Comparison of ENCODE assay signal across 11 mouse cellular contexts in genomic region chr15:77945711-77946110, GRCm38 (mm10). TPM values are rescaled to one million over a fixed set of nuclear protein-coding genes. Genes with fewer than 3 reads are reported as not detected.
DNase-seq lines count a peak whose midpoint lies in the region; ATAC-seq and TF ChIP-seq lines count a peak whose summit lies in the region.
"Had no signal": no experiment of that assay in that cellular context is flagged by ENCODE, and none has a peak within 500 bp of the region (broad histone marks: within the 10 kb centered on the region; RNA-seq: fewer than 3 reads in every experiment).

No protein-coding gene starts in this region.

- H3K4me1 ChIP-seq in liver, embryonic 13.5 days (replicated peaks), result no peaks in the 10 kb centered on the region; the same call in 1 of the 2 replicates
- H3K4me1 ChIP-seq in forebrain, embryonic 11.5 days (replicated peaks; ENCODE audit: control insufficient read depth, insufficient read depth, low read length), result no peaks in the 10 kb centered on the region
- H3K4me1 ChIP-seq in thymus, adult 2 months (replicated peaks; ENCODE audit: control insufficient read depth, insufficient read depth, low read length), result no peaks in the 10 kb centered on the region
- H3K4me1 ChIP-seq: forebrain, embryonic 12.5 days; hindbrain, embryonic 10.5 days had no signal

- TF ChIP-seq POLR2A in thymus, adult 2 months (IDR thresholded peaks at IDR 0.05; ENCODE audit: control insufficient read depth, extremely low read depth, insufficient read depth, low read length, poor library complexity), result no peak

- no peak for ATAC-seq in liver, embryonic 13.5 days (ENCODE audit: low read depth)
- ATAC-seq in Patski, result peak; percentile 93
- ATAC-seq in megakaryocyte progenitor cell, adult 5-6 weeks (replicated peaks; ENCODE audit: poor library complexity), result peak; percentile 97
- ATAC-seq in forebrain, embryonic 11.5 days (replicated peaks; ENCODE audit: low FRiP score), result no peak
- ATAC-seq in cerebellum, adult (ENCODE audit: insufficient number of reproducible peaks, low FRiP score, low TSS enrichment), result no peak

- no peak overlapping the region for H3K9ac ChIP-seq in liver, embryonic 13.5 days
- no peak overlapping the region for H3K9ac ChIP-seq in forebrain, embryonic 11.5 days (ENCODE audit: low read length)
- H3K9ac ChIP-seq: forebrain, embryonic 12.5 days had no signal

- WGBS in liver, embryonic 13.5 days (ENCODE audit: insufficient replicate concordance), result 46% methylated on average over 4 of the region's 4 CpGs
- WGBS in forebrain, embryonic 11.5 days, result 87% methylated on average over 4 of the region's 4 CpGs
- WGBS in thymus, adult 2 months, result 52% methylated on average over 4 of the region's 4 CpGs

- DNase-seq in liver, embryonic 13.5 days, result no peak
- DNase-seq in liver (no peak), Patski (ENCODE audit: low read depth, low spot score) (peak; percentile 83)
- DNase-seq in gastrocnemius, postnatal 25 days, result peak; percentile 50
- DNase-seq in forebrain, embryonic 11.5 days (ENCODE audit: low spot score), result no peak
- DNase-seq in thymus, adult 2 months, result no peak
- DNase-seq: cerebellum, adult 11 months had no signal

- in situ Hi-C loops in Patski (cut with MboI; ENCODE audit: low pct_unique_long_range_greater_than_20kb), result no loop called here

- peak overlapping the region; percentile 18; the same call in 1 of the 2 replicates for H3K27ac ChIP-seq in liver, embryonic 13.5 days
- H3K27ac ChIP-seq in forebrain, embryonic 11.5 days (ENCODE audit: low read depth, low read length), result no peak overlapping the region
- H3K27ac ChIP-seq in thymus, adult 2 months (ENCODE audit: control insufficient read depth, insufficient read depth, low read length), result no peak overlapping the region
- H3K27ac ChIP-seq: forebrain, embryonic 12.5 days; hindbrain, embryonic 10.5 days had no signal

- POLR2A ChIA-PET in Patski (lab: Charles Lee), result interaction anchor here (0.6 to 1.4 kb wide), 3 partner anchors 11 to 27 kb away, joined by 3 to 5 read pairs (median 3); partner anchors contain the start of genes Eif3d and Foxred2

- no peak for TF ChIP-seq CTCF in Patski (IDR thresholded peaks at IDR 0.05)
- no peak for TF ChIP-seq CTCF in thymus, adult 2 months (IDR thresholded peaks at IDR 0.05; ENCODE audit: borderline replicate concordance, control insufficient read depth, extremely low read depth, insufficient read depth, low read length, poor library complexity)

- H3K36me3 ChIP-seq in liver, embryonic 13.5 days, result peaks cover 6% of the 10 kb centered on the region
- H3K36me3 ChIP-seq in forebrain, embryonic 11.5 days (ENCODE audit: control insufficient read depth, insufficient read depth, low read length), result no peaks in the 10 kb centered on the region; the same call in 1 of the 2 replicates
- H3K36me3 ChIP-seq in thymus, adult 2 months (ENCODE audit: control insufficient read depth, insufficient read depth, low read length), result no peaks in the 10 kb centered on the region

- H3K9me3 ChIP-seq in liver, embryonic 13.5 days (replicated peaks), result no peaks in the 10 kb centered on the region
- H3K9me3 ChIP-seq in forebrain, embryonic 11.5 days (ENCODE audit: control insufficient read depth, low read length), result no peaks in the 10 kb centered on the region
- H3K9me3 ChIP-seq: forebrain, embryonic 12.5 days; hindbrain, embryonic 10.5 days had no signal

- H3K4me3 ChIP-seq in liver, embryonic 13.5 days (replicated peaks), result no peak overlapping the region
- no peak overlapping the region for H3K4me3 ChIP-seq in forebrain, embryonic 11.5 days (ENCODE audit: low read depth, low read length)
- no peak overlapping the region for H3K4me3 ChIP-seq in thymus, adult 2 months (ENCODE audit: control insufficient read depth, insufficient read depth, low read length)
- H3K4me3 ChIP-seq: forebrain, embryonic 12.5 days; hindbrain, embryonic 10.5 days had no signal

- CTCF ChIA-PET in Patski (lab: Charles Lee), result interaction anchor here (0.8 to 2.7 kb wide), 5 partner anchors 10 to 331 kb away, joined by 3 to 10 read pairs (median 4); partner anchors contain the start of gene Eif3d

- H3K27me3 ChIP-seq in liver, embryonic 13.5 days, result 0 out of 2 replicates have a peak, but pooled peaks cover 3% of the 10 kb centered on the region
- H3K27me3 ChIP-seq in Patski, result no peaks in the 10 kb centered on the region
- H3K27me3 ChIP-seq in forebrain, embryonic 11.5 days (ENCODE audit: control insufficient read depth, insufficient read depth, low read length), result no peaks in the 10 kb centered on the region
- H3K27me3 ChIP-seq in thymus, adult 2 months (ENCODE audit: control insufficient read depth, insufficient read depth, low read length), result no peaks in the 10 kb centered on the region
- H3K27me3 ChIP-seq: forebrain, embryonic 12.5 days had no signal

- no peak overlapping the region for H3K4me2 ChIP-seq in liver, embryonic 13.5 days
- H3K4me2 ChIP-seq in forebrain, embryonic 11.5 days (ENCODE audit: low read depth, low read length, severe bottlenecking), result no peak overlapping the region
- H3K4me2 ChIP-seq: forebrain, embryonic 12.5 days had no signal

RNA-seq across cellular contexts. Expression of gene Foxred2, which starts 10.8 kb away (rescaled TPM):
- polyA plus RNA-seq in liver, embryonic 13.5 days (2015; fragmentation: Nextera tagmentation; extraction: Ambion mirVana), result 1.0 and 1.1 TPM in 2 replicates
- 16.1 TPM for polyA plus RNA-seq in Patski (2021)
- total RNA-seq in gastrocnemius, postnatal 25 days (2021), result under 1 TPM; 0.54 to 0.86 TPM
- total RNA-seq in megakaryocyte progenitor cell, adult 5-6 weeks (2015), result 15.9 and 19.4 TPM in 2 replicates
- total RNA-seq in megakaryocyte progenitor cell, adult 5-6 weeks (2017), result 15.0 and 16.2 TPM in 2 replicates
- polyA plus RNA-seq in forebrain, embryonic 11.5 days (2014; fragmentation: Nextera tagmentation; extraction: Ambion mirVana), result 9.1 TPM in 2 replicates
- polyA plus RNA-seq in thymus, adult 2 months (2012; rRNA removed), result 9.7 and 12.8 TPM in 2 replicates

RNA-seq across cellular contexts. Expression of gene Txn2, which starts 16.9 kb away (rescaled TPM):
- polyA plus RNA-seq in liver, embryonic 13.5 days (2015; fragmentation: Nextera tagmentation; extraction: Ambion mirVana), result 235 and 238 TPM in 2 replicates
- 181 TPM for polyA plus RNA-seq in Patski (2021)
- 100 to 1,000 TPM; 210 to 254 TPM for total RNA-seq in gastrocnemius, postnatal 25 days (2021)
- 196 and 255 TPM in 2 replicates for total RNA-seq in megakaryocyte progenitor cell, adult 5-6 weeks (2015)
- total RNA-seq in megakaryocyte progenitor cell, adult 5-6 weeks (2017), result 44.4 and 60.6 TPM in 2 replicates
- polyA plus RNA-seq in forebrain, embryonic 11.5 days (2014; fragmentation: Nextera tagmentation; extraction: Ambion mirVana), result 232 and 267 TPM in 2 replicates
- 249 and 253 TPM in 2 replicates for polyA plus RNA-seq in thymus, adult 2 months (2012; rRNA removed)

RNA-seq across cellular contexts. Expression of gene Eif3d, which starts 24.9 kb away (rescaled TPM):
- 200 and 222 TPM in 2 replicates for polyA plus RNA-seq in liver, embryonic 13.5 days (2015; fragmentation: Nextera tagmentation; extraction: Ambion mirVana)
- polyA plus RNA-seq in Patski (2021), result 231 TPM
- total RNA-seq in gastrocnemius, postnatal 25 days (2021), result 10 to 100 TPM; 52.8 to 52.9 TPM
- 184 and 226 TPM in 2 replicates for total RNA-seq in megakaryocyte progenitor cell, adult 5-6 weeks (2015)
- 249 and 254 TPM in 2 replicates for total RNA-seq in megakaryocyte progenitor cell, adult 5-6 weeks (2017)
- polyA plus RNA-seq in forebrain, embryonic 11.5 days (2014; fragmentation: Nextera tagmentation; extraction: Ambion mirVana), result 243 and 275 TPM in 2 replicates
- polyA plus RNA-seq in thymus, adult 2 months (2012; rRNA removed), result 198 and 205 TPM in 2 replicates

Comparison
In these comparisons a context has a peak if more than half of its experiments do, and no peak if none do; other contexts are left out.
1. ATAC-seq: peak in Patski (single experiment) and megakaryocyte progenitor cell, adult 5-6 weeks (single experiment); none in liver, embryonic 13.5 days (single experiment), forebrain, embryonic 11.5 days (single experiment) and cerebellum, adult (single experiment).
2. DNase-seq: peak in Patski (single experiment) and gastrocnemius, postnatal 25 days (single experiment); none in liver, embryonic 13.5 days (single experiment), liver (single experiment), forebrain, embryonic 11.5 days (single experiment) and thymus, adult 2 months (single experiment).